Mouse (Mus musculus): Measurements from ENCODE around the gene Lrp1.

Lrp1 gene

DNA sequence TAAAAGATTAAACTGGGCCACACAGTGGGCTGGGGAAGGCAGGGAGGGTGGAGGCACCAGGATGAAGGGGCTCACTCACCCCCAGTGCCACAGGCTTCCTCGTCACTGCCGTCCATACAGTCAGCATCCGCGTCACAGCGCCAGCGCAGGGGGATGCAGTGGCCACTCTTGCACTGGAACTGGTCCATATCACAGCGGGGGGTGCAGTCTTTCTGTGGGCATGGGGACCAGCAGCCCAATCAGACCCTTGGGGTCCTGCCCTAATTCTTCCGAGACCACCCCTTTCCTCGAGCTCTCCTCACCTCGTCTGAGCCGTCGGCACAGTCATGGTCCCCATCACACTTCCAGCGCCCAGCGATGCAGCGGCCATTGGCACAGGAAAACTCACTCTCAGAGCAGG lies 72.7 kb downstream of the Lrp1 start:
- no peak for DNase-seq (ENCODE audit: low read depth)

DNA sequence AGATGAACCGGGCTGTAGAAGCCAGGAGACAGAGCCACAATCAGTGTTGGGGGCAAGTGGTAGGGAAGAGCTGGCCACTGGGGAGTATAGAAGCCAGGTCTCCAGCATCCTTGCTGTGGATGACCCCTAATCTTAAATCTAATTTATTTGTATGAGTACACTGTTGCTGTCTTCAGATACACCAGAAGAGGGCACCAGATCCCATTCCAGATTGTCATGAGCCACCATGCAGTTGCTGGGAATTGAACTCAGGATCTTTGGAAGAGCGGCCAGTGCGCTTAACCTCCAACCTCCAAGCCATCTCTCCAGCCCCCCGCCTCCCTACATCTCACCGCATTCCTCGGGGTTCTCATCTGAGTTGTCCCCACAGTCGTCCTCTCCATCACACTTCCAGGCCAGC lies 74.4 kb downstream of the Lrp1 start:
- DNase-seq (ENCODE audit: low read depth): peak; percentile 20

DNA sequence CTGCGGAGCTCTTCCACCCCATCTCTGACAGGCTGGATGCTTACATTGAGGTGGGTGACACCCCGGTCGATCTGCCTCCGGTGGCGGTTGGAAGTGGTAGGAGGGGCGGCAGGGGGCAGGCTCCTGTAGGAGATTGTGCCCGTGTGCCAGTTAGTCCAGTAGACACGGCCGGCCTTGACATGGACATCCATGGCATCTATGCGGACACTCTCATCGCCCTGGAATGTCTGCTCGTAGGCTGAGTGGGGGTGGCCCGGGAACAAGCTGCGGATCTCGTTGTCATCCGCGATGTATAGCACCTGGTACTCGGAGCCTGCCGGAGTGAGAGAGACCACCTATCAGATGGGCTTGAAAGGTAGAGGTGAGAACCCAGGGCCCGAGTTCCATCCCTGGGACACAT lies 76.6 kb downstream of the Lrp1 start:
- no peak for DNase-seq (ENCODE audit: low read depth)

DNA sequence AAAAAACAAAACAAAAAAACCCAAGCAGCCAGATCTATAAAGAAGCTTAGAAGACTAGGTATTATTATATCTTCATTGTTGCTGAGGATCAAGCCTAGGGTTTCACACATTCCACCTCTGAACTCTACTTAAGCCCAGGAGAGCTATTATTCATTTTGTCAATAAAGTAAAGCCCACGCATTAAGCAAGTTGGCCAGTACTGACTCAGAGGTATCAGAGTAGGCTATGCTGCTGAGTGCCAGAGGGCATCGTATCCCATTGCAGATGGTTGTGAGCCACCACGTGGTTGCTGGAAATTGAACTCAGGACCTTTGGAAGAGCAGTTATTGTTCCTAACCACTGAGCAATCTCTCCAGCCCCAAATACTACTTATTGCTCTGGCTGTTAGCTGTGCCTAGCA lies 77.0 kb downstream of the Lrp1 start:
- DNase-seq (ENCODE audit: low read depth): no peak

DNA sequence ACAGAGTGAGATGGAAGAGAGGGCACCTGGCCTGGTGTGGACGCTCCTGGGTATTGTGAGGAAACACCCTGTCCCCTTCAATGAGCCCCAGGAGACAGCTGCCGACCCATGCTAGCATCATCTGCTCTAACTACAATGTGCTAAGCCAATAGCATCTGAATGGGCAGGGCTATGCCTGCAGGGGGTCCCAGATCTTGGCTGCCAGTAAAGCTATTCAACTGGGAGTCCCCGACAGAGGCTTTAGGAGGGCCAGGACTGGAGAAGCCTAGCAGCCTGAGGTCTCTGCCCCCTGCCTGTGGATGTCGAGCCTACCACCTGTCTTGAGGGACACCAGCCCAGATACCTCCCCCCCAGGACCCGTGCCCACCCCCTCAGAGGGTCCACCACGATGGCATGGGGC lies 78.2 kb downstream of the Lrp1 start:
- no peak for DNase-seq (ENCODE audit: low read depth)

- DNase-seq (ENCODE audit: low read depth): no peak
Measured at GRCm38 (mm10) chr10:127542084-127542483, 78.9 kb downstream of the Lrp1 start.

DNA sequence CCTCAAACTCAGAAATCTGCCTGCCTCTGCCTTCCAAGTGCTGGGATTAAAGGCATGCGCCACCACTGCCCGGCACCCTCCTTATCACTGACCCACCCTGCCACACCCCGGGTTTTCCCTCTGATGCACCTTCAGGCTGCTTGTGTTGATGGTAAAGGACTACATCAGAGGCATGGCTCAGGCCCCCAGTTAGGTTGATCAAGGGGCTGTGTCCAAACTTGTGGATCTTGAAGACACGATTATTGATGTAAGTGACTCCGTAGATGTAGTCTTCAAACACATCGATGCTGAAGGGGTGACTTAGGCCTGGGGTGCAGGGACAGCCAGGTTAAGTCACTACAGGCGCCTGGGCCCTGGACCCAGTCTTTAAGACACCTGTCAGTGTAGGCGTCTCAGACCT lies 79.4 kb downstream of the Lrp1 start:
- DNase-seq (ENCODE audit: low read depth): no peak

DNA sequence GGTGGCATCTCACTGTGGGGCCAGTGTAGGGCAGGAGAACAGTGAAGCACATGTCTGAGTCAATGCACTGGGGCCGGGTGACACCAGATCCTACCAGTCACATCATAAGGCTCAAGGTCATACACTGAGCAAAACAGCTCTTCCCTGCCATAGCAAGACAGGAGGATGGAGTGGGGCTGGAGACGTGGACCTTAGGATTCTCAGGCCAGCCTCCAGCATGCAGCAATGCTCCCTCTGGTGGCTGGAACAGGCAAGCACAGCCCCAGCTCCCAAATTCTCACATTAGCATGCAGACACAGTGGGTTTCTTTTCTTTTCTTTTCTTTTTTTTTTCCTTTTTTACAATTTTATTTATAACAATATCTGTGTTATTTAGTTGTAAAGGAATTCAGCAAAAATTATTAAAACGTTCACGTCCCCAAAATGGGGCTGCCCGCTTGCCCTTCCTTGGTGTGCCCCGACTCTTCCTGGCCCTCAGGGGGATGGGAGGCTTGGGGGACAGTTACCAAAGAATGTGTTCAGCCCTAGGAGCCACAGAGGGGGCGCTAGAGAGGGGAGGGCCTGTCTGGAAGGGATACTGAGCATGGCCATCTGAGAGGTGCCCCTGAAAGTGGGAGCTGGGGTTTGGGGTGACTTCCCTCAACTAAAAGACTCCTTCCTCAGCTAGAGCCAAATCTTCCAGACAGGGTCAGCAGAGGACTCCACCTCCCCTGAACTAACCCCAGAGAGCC lies 82.9 kb downstream of the Lrp1 start:
- DNase-seq (ENCODE audit: low read depth): peak; percentile 79

GRCm38 (mm10) chr10:127536586-127537314 lies 84.2 kb downstream of the Lrp1 start:
- DNase-seq (ENCODE audit: low read depth): peak; percentile 80

DNA sequence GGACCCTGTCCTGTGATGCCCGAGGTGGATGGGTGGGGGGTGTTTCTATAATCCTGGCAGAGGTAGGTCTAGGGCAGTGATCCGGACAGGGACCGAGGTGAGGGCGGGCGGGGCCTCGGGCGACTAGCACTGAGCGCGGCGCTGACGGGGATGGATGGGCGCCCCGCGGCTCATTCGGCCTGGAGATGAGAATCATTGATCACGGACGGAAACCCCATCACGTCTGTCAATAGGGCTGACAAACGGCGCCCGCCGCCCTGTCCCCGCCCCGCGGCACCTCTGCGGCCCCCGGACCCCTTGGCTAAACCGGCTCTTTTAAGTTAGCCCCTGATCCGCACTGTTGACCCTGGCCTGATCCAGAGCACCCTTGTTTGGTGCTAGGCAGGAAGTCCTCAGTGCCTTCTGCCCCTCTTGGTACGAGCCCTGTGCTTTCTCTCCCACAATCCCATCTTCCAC lies 86.0 kb downstream of the Lrp1 start:
- DNase-seq (ENCODE audit: low read depth): peak; percentile 39

DNA sequence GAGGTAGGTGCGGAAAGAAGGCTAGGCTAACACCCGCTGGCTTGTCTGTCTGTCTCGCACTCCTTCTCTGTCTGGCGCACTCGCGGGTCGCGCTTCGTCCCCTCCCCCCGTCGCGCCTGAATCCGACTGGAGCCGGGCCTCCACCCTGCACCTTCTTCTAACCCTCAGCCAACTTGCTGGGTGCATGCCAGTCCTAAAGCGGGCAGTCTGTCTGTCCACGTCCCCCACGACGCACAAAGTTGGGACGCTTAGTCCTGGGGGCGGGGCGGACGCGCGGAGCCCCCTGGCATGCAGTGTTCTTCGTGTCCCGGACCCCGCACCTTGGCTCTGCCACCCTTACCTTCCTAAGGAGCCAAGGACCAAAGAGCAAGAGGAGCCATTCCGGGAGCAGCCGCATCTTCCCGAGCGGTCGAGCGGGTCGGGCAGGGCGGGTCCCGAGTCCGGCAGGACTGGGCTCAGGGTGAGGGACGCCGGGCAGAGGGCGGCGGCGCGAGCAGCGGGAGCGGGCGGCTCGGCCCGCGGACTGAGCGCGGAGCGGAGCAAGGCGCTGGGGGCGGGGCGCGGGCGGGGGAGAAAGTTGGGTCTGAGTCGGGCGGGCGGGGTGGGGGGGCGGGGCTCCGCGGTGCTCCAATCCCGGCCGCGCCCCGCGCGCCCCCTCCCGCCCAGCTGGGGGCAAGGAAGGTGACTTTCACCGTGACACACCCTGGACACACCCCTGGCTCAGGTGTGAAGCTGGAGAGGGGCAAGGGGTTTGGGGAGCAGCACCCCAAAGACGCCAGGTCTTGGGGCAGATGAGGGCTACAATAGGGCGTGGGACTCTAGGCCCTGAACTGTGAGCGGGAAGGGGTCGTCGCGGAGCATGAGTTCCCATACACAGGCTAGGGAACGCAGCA lies 86.7 kb downstream of the Lrp1 start, which contains the start of gene Nxph4:
Nxph4 (minus strand) TSS at position 524 of the 893 bp plus-strand sequence.
- peak; percentile 57 for DNase-seq (ENCODE audit: low read depth)

DNA sequence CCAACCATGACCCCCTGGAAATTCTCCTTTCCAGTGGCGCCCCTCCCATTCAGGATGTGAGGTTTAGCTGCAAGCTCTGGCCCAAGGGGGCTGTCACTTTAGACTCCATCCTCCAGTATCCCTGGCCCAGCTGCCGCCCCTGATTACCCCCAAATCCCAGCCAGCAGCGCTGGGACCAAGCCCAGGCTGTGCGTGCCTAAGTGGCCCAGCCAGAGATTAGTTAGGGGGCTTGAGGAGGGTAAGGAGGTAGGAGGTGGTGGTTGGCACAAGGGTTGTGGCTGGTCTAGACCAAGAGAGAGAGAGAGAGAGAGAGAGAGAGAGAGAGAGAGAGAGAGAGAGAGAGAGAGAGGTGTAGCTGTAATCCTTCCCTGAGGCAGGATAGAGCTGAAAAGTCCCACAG lies 89.4 kb downstream of the Lrp1 start:
- no peak for DNase-seq (ENCODE audit: low read depth)

DNA sequence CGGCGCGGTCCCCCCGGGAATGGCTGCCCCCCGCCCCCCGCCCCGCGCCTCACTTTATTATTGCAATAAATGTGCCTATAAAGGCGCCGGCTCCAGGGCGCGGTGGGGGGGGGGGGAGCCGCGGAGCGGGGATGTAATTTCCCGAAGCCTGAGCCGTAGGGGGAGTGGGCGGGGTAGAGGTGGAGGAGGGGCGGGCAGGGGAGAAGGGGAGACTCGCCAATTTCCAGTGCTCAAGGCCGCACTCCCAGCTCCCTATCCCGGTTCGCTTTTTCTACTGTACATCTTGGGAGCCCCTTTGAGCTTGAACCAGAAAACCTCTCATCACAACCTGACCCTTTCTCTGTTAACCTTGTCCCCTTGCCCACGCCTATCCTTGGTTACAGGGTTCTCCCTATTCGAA lies 90.0 kb downstream of the Lrp1 start:
- no peak for DNase-seq (ENCODE audit: low read depth)

DNA sequence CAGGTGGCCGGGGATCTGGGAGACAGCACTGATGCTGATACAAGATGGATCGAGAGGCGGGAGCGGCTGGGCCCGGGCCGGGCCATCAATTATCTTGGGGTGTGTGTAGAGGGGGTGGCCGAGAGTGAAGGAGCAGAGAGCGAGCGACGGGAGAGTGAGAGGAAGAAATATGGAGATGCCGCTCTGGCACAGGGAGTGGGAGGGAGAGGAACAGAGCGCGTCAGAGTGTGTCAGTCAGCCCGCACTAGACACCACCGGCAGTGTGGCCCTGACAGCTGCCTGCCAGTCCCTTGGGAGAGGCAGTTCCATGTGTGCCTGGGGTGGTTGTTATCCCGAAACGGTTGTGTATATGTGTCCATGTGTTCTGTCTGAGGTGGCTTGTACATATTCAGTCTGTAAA lies 93.5 kb downstream of the Lrp1 start:
- no peak for DNase-seq (ENCODE audit: low read depth)

DNA sequence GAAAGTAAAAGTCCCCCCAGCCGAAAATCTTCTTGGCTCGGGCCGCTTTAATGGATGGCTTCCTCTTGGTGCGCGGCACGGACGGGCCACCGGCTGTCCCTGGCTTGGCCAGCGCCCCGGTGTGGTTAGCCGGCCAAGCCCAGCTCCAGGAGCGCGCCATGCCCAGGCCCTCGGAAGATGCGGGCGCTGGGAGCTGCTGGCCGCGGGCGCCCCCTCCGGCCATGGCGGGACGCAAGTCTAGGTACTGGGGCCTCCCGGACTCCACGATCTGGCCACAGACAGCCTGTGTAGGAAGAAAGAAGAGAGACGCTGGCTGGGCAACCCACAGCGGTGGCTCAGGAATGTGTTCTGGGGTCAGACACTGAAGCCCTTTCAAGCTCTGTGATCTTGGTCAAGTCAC lies 94.3 kb downstream of the Lrp1 start:
- DNase-seq (ENCODE audit: low read depth): peak; percentile 57

- peak; percentile 57 for DNase-seq (ENCODE audit: low read depth)
Measured at GRCm38 (mm10) chr10:127526048-127526447, 94.9 kb downstream of the Lrp1 start.

DNA sequence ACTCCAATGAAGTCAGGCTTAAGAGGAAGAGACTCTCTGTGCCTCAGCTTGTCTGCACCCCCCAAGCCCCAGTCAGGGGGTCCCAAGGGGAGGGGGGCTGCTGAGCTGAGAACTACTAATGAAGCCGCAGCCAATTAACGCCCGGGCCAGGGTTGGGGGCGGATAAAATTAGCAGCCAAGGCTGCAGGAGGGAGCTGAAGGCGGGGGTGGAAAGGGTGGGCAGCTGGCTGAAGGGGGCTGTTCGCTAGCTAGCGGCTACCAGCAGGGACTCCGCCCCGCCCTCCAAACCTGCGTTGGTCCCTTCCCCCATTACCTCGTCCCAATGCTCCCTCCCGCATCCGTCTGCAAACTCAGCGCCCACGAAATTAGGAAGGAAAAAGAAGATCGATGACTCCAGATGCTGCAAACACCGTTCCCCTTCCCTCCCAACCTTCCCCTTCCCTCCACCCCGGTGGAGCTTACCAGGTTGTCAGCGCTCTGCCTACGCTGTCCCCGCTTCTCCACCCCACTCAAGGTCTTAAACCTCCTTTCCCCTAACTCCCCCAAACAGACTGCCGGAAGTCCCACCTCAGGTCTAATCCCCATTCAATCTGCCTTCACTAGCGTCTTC lies 96.2 kb downstream of the Lrp1 start:
- no peak for DNase-seq (ENCODE audit: low read depth)

GRCm38 (mm10) chr10:127522088-127522581 lies 98.8 kb downstream of the Lrp1 start, which contains the start of gene Shmt2:
Shmt2 (minus strand) TSS chr10:127522444.
- DNase-seq (ENCODE audit: low read depth): peak; percentile 96

DNA sequence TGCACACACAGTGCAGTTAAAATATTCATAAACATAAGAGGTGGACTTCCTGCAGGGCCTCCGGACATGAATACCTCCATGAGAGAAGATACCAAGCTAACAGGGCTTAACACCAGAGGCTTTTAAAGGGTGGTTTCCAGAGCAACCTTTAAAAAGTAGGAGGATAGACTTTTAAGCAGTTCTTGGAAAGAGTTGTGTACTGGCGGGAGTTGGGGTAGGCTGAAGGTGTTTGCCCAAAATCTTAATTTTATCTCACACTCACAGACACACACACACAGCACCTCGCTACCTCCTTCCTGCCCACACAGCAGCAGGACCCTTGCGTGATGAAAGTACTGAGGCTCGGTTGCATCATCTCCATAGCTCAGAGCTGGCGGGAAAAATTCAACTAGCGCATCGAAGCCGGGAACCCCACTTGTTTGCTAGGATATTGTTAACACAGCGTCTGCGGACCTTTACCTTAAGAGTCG lies 99.3 kb downstream of the Lrp1 start:
- no peak for DNase-seq (ENCODE audit: low read depth)

DNA sequence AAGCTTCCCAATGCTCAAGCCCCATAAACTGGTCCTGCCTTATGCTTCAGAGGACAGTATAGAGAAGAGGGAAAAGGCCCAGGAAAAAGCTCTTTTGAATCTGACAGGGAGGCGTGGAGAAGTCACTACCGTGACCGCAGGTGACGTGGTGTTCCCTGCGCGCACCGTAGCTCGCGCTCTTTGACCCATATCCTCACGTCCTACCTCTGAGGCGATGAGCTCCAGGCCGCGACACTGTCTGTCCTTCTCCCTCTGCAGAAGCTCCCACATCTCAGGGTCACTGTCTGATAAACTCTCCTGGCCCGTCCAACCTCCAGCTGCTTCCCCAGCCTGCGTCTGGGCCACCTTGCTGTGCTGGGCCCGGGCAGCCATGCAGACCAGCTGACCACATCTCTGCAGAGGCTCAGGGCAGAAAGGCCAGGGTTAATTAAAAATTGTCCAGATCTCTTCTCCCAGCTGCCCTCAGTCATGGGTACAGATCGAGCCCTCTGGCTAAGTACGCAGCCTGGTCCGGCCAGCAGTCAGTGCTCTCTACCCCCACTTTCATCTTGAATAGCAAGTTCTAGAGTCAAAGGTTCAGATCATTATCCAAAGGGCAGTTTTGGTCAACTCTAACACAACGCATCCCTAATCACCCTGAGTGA lies 100.1 kb downstream of the Lrp1 start:
- no peak for DNase-seq (ENCODE audit: low read depth)

All from induced T-regulatory cell, adult 2 months (primary cell).